Mouse (Mus musculus) T-helper 2 cell (primary cell): ENCODE data around the gene D6Ertd527e.
"Not testable (repeated sequence)": the region's sequence is repeated elsewhere in the genome, so short reads cannot be mapped to it uniquely, and the experiment has no call there.

Source experiments
- in situ Hi-C: fragments of 300-600 bp; cut with MboI, MseI; formaldehyde crosslinking; loops from one replicate; pipeline ENCODE4 v1.15.1; 2025; ENCODE audit warnings: high pct_unique_total_duplicates

Gene D6Ertd527e

DNA sequence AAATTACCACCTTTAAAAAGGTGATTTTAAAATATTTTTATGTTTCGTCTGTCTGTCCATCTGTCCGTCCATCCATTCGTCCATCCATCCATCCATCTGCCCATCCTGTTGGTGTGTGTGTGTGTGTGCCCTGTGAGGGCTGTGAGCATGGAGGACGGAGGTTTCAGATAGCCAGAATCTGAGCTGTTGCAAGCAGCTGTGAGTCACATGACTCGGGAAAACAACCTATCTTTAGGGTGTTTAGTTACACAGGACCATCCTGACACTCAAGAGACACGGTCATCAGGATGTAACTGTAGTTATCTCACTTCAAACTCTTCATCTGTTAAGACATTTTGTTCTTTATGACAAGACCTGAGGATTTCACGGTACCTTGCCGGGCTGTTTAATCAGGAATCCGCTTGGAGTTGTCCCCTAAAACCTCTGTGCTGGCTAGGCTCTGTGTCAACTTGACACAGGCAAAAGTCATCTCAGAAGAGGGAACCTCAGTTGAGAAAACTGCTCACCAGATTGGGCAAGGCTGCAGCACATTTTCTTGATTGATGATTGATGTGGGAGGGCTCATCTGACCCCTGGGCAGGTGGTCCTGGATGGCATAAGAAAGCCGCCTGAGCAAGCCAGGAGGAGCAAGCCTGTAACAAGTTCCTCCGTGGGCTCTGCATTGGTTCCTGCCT, at the start of gene D6Ertd527e:
Gene D6Ertd527e, plus strand, starts transcription at position 624 of the 674 bp plus-strand sequence.
- in situ Hi-C loops: loop anchor here (5.0 kb wide), 2 partner anchors 173 to 223 kb away; no protein-coding TSS in a partner anchor

- in situ Hi-C loops: no loop called here
Observed at GRCm38 (mm10) chr6:87059754-87060153, 44.8 kb upstream of the D6Ertd527e start.

GRCm38 (mm10) chr6:87063586-87063985, 41.0 kb upstream of the D6Ertd527e start:
- in situ Hi-C loops: no loop called here

GRCm38 (mm10) chr6:87068209-87068608, 36.3 kb upstream of the D6Ertd527e start:
- in situ Hi-C loops: no loop called here

DNA sequence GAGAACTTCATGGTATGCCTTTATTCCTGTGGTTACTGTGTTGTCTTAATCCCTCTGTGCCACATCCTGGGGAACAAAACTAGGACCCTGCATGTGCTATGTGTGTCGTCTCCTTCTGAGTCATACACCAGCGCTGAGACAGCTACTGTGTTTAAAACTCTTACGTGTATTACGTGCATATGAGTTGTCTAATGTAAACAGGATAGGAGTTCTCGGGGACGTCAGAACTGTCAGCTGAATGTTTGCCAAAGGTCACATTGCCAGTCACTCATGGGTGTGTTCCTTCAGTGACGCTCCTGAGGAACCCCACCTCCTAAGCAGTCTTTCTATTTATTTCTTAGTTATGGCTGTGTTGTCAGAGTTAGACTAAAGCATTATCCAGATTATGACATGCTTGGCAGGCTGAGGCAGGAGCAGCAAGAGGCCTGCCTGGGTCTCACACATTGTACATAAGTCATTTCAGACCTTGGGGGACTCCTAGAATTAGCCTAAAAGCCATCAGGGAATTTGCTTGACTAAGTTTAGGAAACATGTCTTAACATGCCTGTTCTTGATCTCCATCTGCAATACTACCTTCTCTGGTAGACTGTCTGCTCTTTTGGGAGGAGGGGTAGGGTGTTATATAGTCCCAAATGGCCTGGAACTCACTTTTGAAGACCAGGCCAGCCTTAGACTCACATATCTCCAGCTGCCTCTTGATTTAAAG, 35.2 kb upstream of the D6Ertd527e start:
- in situ Hi-C loops: no loop called here

GRCm38 (mm10) chr6:87070641-87071040, 33.9 kb upstream of the D6Ertd527e start:
- in situ Hi-C loops: no loop called here

- in situ Hi-C loops: no loop called here
Observed at GRCm38 (mm10) chr6:87072759-87073158, 31.8 kb upstream of the D6Ertd527e start.

GRCm38 (mm10) chr6:87075092-87075685, 29.4 kb upstream of the D6Ertd527e start:
- in situ Hi-C loops: no loop called here

- in situ Hi-C loops: no loop called here
Observed at GRCm38 (mm10) chr6:87079457-87079856, 25.1 kb upstream of the D6Ertd527e start.

GRCm38 (mm10) chr6:87085026-87085425, 19.5 kb upstream of the D6Ertd527e start:
- in situ Hi-C loops: no loop called here

- in situ Hi-C loops: no loop called here
Observed at GRCm38 (mm10) chr6:87088356-87088755, 16.2 kb upstream of the D6Ertd527e start.

GRCm38 (mm10) chr6:87090877-87091276, 13.7 kb upstream of the D6Ertd527e start:
- in situ Hi-C loops: no loop called here

DNA sequence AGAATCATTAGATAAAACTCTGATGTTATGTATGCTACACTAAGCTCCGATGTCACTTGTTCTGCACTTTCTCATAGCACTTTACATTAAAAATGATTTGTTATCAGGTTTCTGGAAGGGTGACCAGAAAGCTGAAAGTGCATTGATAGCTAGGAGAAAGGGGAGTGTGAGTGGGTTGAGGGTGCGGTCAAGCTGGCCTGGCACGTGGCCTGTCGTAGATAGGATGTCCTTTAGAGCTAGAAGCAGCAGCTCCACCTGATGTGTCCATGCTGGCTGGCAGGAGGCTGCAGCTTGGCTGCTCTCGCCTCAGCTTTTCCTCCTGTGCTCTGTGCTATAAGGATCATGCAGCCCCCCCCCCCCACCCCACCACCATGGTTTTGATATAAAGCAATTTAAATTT, 12.1 kb upstream of the D6Ertd527e start:
- in situ Hi-C loops: no loop called here

- in situ Hi-C loops: not testable (repeated sequence)
Observed at GRCm38 (mm10) chr6:87093631-87094030, 10.9 kb upstream of the D6Ertd527e start.

GRCm38 (mm10) chr6:87099261-87099660, 5.3 kb upstream of the D6Ertd527e start:
- in situ Hi-C loops: no loop called here

DNA sequence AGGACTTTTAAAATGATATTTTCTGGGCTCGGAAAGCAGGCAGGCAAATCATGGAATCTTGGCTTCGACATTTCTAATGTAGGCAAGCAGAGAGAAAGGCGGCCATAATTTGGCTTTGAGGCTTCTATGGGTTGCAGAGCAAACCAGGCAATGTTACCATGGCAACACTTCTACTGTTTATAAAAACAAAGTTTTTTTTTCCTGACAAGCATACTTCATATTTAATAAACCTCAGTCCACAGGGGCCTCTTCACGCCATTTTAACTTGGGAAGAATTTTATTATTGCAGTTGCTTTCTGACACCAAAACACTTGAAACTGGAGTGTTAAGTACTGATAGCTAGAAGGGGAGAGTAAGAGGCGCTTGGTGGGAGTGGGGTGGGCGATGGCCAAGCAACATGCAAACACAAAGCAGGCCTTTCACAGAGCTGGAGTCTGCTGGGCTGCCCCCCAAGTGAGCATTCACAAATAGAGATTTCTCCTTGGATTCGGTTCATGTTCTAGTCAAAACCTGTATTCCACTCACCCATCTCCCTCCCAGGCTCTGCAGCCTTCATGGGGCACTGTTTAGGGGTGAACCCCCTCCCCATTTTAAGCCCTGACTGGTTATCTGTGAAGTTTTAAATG, 4.8 kb upstream of the D6Ertd527e start:
- in situ Hi-C loops: loop anchor here (5.0 kb wide), 2 partner anchors 178 to 228 kb away; no protein-coding TSS in a partner anchor

DNA sequence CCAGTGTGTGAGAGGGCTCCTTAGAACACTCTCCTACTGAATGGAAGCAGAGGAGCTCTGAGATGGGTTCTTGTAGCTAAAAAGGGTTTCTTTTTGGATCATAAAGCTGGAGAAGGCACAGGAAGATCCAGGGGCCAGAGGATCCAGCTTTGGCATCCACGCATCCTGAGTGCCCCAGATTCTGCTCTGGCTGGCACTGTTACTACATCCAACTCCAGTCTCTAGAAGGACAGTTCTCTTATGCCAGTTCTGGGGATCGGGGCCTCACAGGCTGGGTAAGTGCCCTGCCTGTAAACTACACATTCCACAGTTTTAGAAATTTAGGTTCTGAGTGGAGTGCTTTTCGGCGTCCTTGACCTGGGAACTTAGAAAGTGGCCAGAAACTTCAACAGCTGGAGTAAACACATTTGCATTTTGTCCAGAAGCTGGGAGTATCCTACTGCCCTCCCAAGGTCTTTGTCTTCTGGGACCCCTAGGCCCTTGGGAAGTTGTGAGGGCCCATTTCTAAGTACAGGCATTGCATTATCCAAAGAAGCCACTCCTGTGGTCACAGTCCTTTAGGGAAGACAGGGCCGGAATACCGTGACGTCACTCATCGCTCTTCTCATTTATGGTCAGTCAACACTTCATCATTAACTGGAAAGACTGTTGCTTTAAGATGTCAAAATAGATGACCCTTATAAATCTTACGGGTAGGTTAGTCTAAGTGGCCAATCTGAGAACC, 4.1 kb upstream of the D6Ertd527e start:
- in situ Hi-C loops: loop anchor here (5.0 kb wide), 2 partner anchors 177 to 227 kb away; no protein-coding TSS in a partner anchor

DNA sequence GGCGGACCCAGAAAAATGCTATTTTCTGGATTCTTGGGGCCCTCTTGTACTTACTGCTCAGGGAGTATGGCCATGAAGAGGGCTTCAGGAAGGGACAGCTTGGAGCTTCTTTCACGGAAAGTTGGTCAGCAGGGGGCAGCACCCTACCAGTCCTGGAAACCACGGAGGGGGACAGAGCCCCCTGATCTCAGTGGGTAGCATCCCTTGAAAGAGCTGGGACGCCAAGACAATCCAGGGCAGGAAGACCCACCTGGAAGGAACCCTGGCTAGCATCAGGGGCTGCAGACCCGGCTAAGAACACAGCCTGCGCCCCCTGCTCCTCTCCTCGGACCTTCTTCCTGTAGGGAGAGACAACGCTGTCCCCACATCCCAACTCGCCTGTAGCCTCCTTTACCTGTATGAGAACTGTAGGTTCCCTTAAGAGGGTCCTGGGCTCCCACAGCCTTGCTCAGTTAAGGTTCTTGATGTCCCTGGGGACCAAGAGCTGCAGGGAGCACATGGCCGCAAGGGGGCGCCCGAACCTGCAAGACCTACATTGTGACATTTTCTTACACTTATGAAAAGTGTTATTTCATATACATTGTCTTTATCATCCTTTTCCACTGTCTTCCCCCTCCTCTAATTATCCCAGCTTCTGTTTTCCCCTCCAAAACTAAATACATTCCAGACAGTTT, 3.1 kb upstream of the D6Ertd527e start:
- in situ Hi-C loops: loop anchor here (5.0 kb wide), 2 partner anchors 176 to 226 kb away; no protein-coding TSS in a partner anchor

- in situ Hi-C loops: loop anchor here (5.0 kb wide), 2 partner anchors 175 to 225 kb away; no protein-coding TSS in a partner anchor
Observed at GRCm38 (mm10) chr6:87101955-87102353, 2.6 kb upstream of the D6Ertd527e start.

GRCm38 (mm10) chr6:87102421-87102911, 2.1 kb upstream of the D6Ertd527e start:
- in situ Hi-C loops: loop anchor here (5.0 kb wide), 2 partner anchors 175 to 225 kb away; no protein-coding TSS in a partner anchor
